Mouse (Mus musculus): ENCODE measurements around the gene Scube1.

Gene Scube1

GRCm38 (mm10) chr15:83593702-83594512, 130.9 kb downstream of the Scube1 start:
- POLR2A ChIA-PET: interaction anchor here (0.7 to 2.5 kb wide), 27 partner anchors 8 to 464 kb away, joined by 3 to 9 read pairs (median 4); partner anchors contain the start of genes Poldip3 (in 2 of the 4), Mcat (in 1 of the 4) and Tspo (in 1 of the 4)
- CTCF ChIA-PET: interaction anchor here in 2 of 4 experiments (0.7 to 2.0 kb wide), 7 partner anchors 8 to 263 kb away, joined by 3 to 12 read pairs (median 4); no protein-coding TSS in a partner anchor

GRCm38 (mm10) chr15:83593189-83593585, 131.6 kb downstream of the Scube1 start:
- CTCF ChIA-PET: interaction anchor here in 2 of 4 experiments (0.8 to 2.0 kb wide), 4 partner anchors 10 to 24 kb away, joined by 3 to 12 read pairs (median 8); no protein-coding TSS in a partner anchor
- POLR2A ChIA-PET: interaction anchor here in 3 of 4 experiments (0.6 to 2.4 kb wide), 13 partner anchors 7 to 1346 kb away, joined by 3 to 8 read pairs (median 4); no protein-coding TSS in a partner anchor

- ChIA-PET POLR2A (interaction anchor here in 3 of 4 experiments (0.6 to 2.4 kb wide), 9 partner anchors 9 to 1346 kb away, joined by 3 to 8 read pairs (median 4); no protein-coding TSS in a partner anchor), CTCF (interaction anchor here in 3 of 4 experiments (0.7 to 2.0 kb wide), 6 partner anchors 9 to 1310 kb away, joined by 3 to 12 read pairs (median 4); no protein-coding TSS in a partner anchor)
Observed at GRCm38 (mm10) chr15:83592260-83593188, 132.3 kb downstream of the Scube1 start.

GRCm38 (mm10) chr15:83591758-83592157, 133.1 kb downstream of the Scube1 start:
- CTCF ChIA-PET: interaction anchor here in 1 of 4 experiments (0.7 to 1.1 kb wide), 2 partner anchors 481 to 1311 kb away, joined by 3 to 4 read pairs; no protein-coding TSS in a partner anchor

GRCm38 (mm10) chr15:83590841-83591240, 134.0 kb downstream of the Scube1 start:
- CTCF ChIA-PET: interaction anchor here in 1 of 4 experiments (0.6 kb wide), 1 partner anchor 221 kb away, joined by 3 read pairs; no protein-coding TSS in a partner anchor
- POLR2A ChIA-PET: no interaction called here

More at GRCm38 (mm10) chr15:83591758-83592157, 133.1 kb downstream of the Scube1 start:
- POLR2A ChIA-PET: interaction anchor here in 1 of 4 experiments (1.9 kb wide), 1 partner anchor 10 kb away, joined by 8 read pairs; no protein-coding TSS in a partner anchor

GRCm38 (mm10) chr15:83584741-83585220, 140.0 kb downstream of the Scube1 start:
- POLR2A ChIA-PET: interaction anchor here in 3 of 4 experiments (0.9 to 1.5 kb wide), 5 partner anchors 9 to 435 kb away, joined by 3 to 5 read pairs (median 3); partner anchors contain the start of genes Mcat (in 1 of the 3) and Tspo (in 1 of the 3)

GRCm38 (mm10) chr15:83583419-83584156, 141.2 kb downstream of the Scube1 start:
- ChIA-PET CTCF (interaction anchor here in 3 of 4 experiments (0.6 to 1.6 kb wide), 13 partner anchors 9 to 600 kb away, joined by 3 to 5 read pairs (median 3); partner anchors contain the start of gene Ttll12 (in 1 of the 3)), POLR2A (interaction anchor here in 3 of 4 experiments (0.6 to 1.6 kb wide), 5 partner anchors 11 to 228 kb away, joined by 3 to 6 read pairs (median 5); partner anchors contain the start of gene Ttll12 (in 1 of the 3))

More at GRCm38 (mm10) chr15:83584741-83585220, 140.0 kb downstream of the Scube1 start:
- CTCF ChIA-PET: interaction anchor here in 2 of 4 experiments (0.6 to 1.6 kb wide), 2 partner anchors 15 to 23 kb away, joined by 3 to 5 read pairs; no protein-coding TSS in a partner anchor

- ChIA-PET POLR2A (interaction anchor here in 2 of 4 experiments (1.2 to 1.6 kb wide), 4 partner anchors 11 to 19 kb away, joined by 3 to 6 read pairs (median 6); partner anchors contain the start of gene Ttll12 (in 1 of the 2)), CTCF (interaction anchor here in 2 of 4 experiments (0.6 to 1.6 kb wide), 10 partner anchors 12 to 601 kb away, joined by 3 to 5 read pairs (median 3); partner anchors contain the start of gene Ttll12 (in 1 of the 2))
Observed at GRCm38 (mm10) chr15:83582931-83583330, 141.9 kb downstream of the Scube1 start.

GRCm38 (mm10) chr15:83576651-83577050, 148.2 kb downstream of the Scube1 start:
- ChIA-PET POLR2A (interaction anchor here in 2 of 4 experiments (1.2 to 1.6 kb wide), 3 partner anchors 12 to 21 kb away, joined by 3 to 4 read pairs (median 3); no protein-coding TSS in a partner anchor), CTCF (interaction anchor here in 1 of 4 experiments (1.3 kb wide), 1 partner anchor 9 kb away, joined by 3 read pairs; no protein-coding TSS in a partner anchor)

- POLR2A ChIA-PET: interaction anchor here in 2 of 4 experiments (0.7 to 2.0 kb wide), 6 partner anchors 10 to 151 kb away, joined by 3 to 5 read pairs (median 3); partner anchors contain the start of gene Mcat (in 1 of the 2)
- CTCF ChIA-PET: interaction anchor here in 1 of 4 experiments (0.6 to 1.3 kb wide), 2 partner anchors 10 to 489 kb away, joined by 3 read pairs; no protein-coding TSS in a partner anchor
Observed at GRCm38 (mm10) chr15:83575543-83575942, 149.3 kb downstream of the Scube1 start.

GRCm38 (mm10) chr15:83574731-83575351, 150.0 kb downstream of the Scube1 start:
- CTCF ChIA-PET: interaction anchor here in 2 of 4 experiments (0.6 to 1.8 kb wide), 3 partner anchors 11 to 489 kb away, joined by 3 to 5 read pairs (median 5); no protein-coding TSS in a partner anchor

GRCm38 (mm10) chr15:83573606-83574005, 151.2 kb downstream of the Scube1 start:
- ChIA-PET POLR2A (interaction anchor here in 1 of 4 experiments (1.1 to 2.0 kb wide), 3 partner anchors 10 to 21 kb away, joined by 4 to 6 read pairs (median 5); partner anchors contain the start of genes Mcat and Tspo), CTCF (interaction anchor here in 2 of 4 experiments (0.6 to 1.8 kb wide), 3 partner anchors 10 to 105 kb away, joined by 4 to 5 read pairs (median 4); partner anchors contain the start of gene Mcat (in 1 of the 2))

More at GRCm38 (mm10) chr15:83574731-83575351, 150.0 kb downstream of the Scube1 start:
- POLR2A ChIA-PET: interaction anchor here in 2 of 4 experiments (0.7 to 2.0 kb wide), 7 partner anchors 9 to 150 kb away, joined by 3 to 6 read pairs (median 3); partner anchors contain the start of gene Mcat (in 1 of the 2)

GRCm38 (mm10) chr15:83572132-83572531, 152.7 kb downstream of the Scube1 start:
- ChIA-PET POLR2A (interaction anchor here in 2 of 4 experiments (0.7 to 1.3 kb wide), 4 partner anchors 11 to 22 kb away, joined by 3 to 6 read pairs (median 4); no protein-coding TSS in a partner anchor), CTCF (interaction anchor here in 2 of 4 experiments (0.6 to 0.7 kb wide), 3 partner anchors 12 to 195 kb away, joined by 3 to 10 read pairs (median 3); partner anchors contain the start of gene Bik (in 1 of the 2))

GRCm38 (mm10) chr15:83571636-83572035, 153.2 kb downstream of the Scube1 start:
- POLR2A ChIA-PET: interaction anchor here in 1 of 4 experiments (1.3 kb wide), 1 partner anchor 16 kb away, joined by 5 read pairs; no protein-coding TSS in a partner anchor

GRCm38 (mm10) chr15:83570641-83571040, 154.2 kb downstream of the Scube1 start:
- ChIA-PET POLR2A (interaction anchor here in 2 of 4 experiments (1.2 to 2.5 kb wide), 6 partner anchors 11 to 422 kb away, joined by 3 to 12 read pairs (median 4); partner anchors contain the start of genes Pacsin2 (in 1 of the 2) and Poldip3 (in 1 of the 2)), CTCF (interaction anchor here in 3 of 4 experiments (0.7 to 1.4 kb wide), 7 partner anchors 11 to 185 kb away, joined by 3 to 6 read pairs (median 4); no protein-coding TSS in a partner anchor)

More at GRCm38 (mm10) chr15:83571636-83572035, 153.2 kb downstream of the Scube1 start:
- CTCF ChIA-PET: interaction anchor here in 2 of 4 experiments (0.5 to 0.7 kb wide), 3 partner anchors 45 to 195 kb away, joined by 3 to 10 read pairs (median 4); partner anchors contain the start of gene Bik (in 1 of the 2)
